Mouse (Mus musculus): ENCODE data around the gene C2cd2. TPM values are rescaled to one million over a fixed set of nuclear protein-coding genes. Genes with fewer than 3 reads are reported as not detected.
A peak's percentile ranks its signal among the peaks of the same experiment; 100 is the strongest.
"Not testable (repeated sequence)": the region's sequence is repeated elsewhere in the genome, so short reads cannot be mapped to it uniquely, and the experiment has no call there.

C2cd2 gene
- 11.4 and 12.3 TPM in 2 replicates for polyA plus RNA-seq (2012; rRNA removed)

- Histone ChIP-seq H3K27me3 (ENCODE audit: control insufficient read depth, insufficient read depth, low read length) (no peaks in the 10 kb centered on the region), H3K36me3 (ENCODE audit: control insufficient read depth, insufficient read depth, low read length) (no peaks in the 10 kb centered on the region), H3K4me1 (ENCODE audit: control insufficient read depth, insufficient read depth, low read length) (peaks cover 6% of the 10 kb centered on the region), H3K4me3 (ENCODE audit: control insufficient read depth, low read depth, low read length) (peak within 1 kb of the TSS; percentile 98), H3K27ac (ENCODE audit: control insufficient read depth, insufficient read depth, low read depth, low read length) (peak within 1 kb of the TSS; percentile 99)
- TF ChIP-seq CTCF (IDR thresholded peaks at IDR 0.05; ENCODE audit: control insufficient read depth, insufficient read depth, insufficient replicate concordance, low read depth, low read length) (peak; percentile 20; the same call in 1 of the 2 replicates), POLR2A (IDR thresholded peaks at IDR 0.05; ENCODE audit: control insufficient read depth, low read depth, low read length) (peak; percentile 60)
Measured at GRCm38 (mm10) chr16:97962151-97962948, at the start of gene C2cd2, which contains the start of gene Zbtb21. Gene C2cd2 (minus strand): TSS chr16:97962598. Gene Zbtb21 (minus strand): TSS chr16:97962622.

- H3K4me1 ChIP-seq (ENCODE audit: control insufficient read depth, insufficient read depth, low read length); H3K27me3 ChIP-seq (ENCODE audit: control insufficient read depth, insufficient read depth, low read length); H3K36me3 ChIP-seq (ENCODE audit: control insufficient read depth, insufficient read depth, low read length): not testable (repeated sequence)
- Histone ChIP-seq H3K4me3 (ENCODE audit: control insufficient read depth, low read depth, low read length) (peak overlapping the region; percentile 86), H3K27ac (ENCODE audit: control insufficient read depth, insufficient read depth, low read depth, low read length) (0 out of 2 replicates have a peak overlapping the region, but pooled peaks have one; percentile 36)
Measured at GRCm38 (mm10) chr16:97997383-97997731, 35.0 kb upstream of the C2cd2 start.

- Histone ChIP-seq H3K4me3 (ENCODE audit: control insufficient read depth, low read depth, low read length) (peak within 1 kb of the TSS; percentile 86), H3K36me3 (ENCODE audit: control insufficient read depth, insufficient read depth, low read length) (no peaks in the 10 kb centered on the region), H3K27ac (ENCODE audit: control insufficient read depth, insufficient read depth, low read depth, low read length) (peak within 1 kb of the TSS; percentile 82), H3K4me1 (ENCODE audit: control insufficient read depth, insufficient read depth, low read length) (peaks cover 6% of the 10 kb centered on the region), H3K27me3 (ENCODE audit: control insufficient read depth, insufficient read depth, low read length) (no peaks in the 10 kb centered on the region)
- TF ChIP-seq CTCF (IDR thresholded peaks at IDR 0.05; ENCODE audit: control insufficient read depth, insufficient read depth, insufficient replicate concordance, low read depth, low read length): no peak
- no peak; the same call in 1 of the 2 replicates for TF ChIP-seq POLR2A (IDR thresholded peaks at IDR 0.05; ENCODE audit: control insufficient read depth, low read depth, low read length)
Measured at GRCm38 (mm10) chr16:97996616-97997382, 34.4 kb upstream of the C2cd2 start, which contains the start of gene B230307C23Rik. Gene B230307C23Rik (plus strand): TSS chr16:97997315.

DNA sequence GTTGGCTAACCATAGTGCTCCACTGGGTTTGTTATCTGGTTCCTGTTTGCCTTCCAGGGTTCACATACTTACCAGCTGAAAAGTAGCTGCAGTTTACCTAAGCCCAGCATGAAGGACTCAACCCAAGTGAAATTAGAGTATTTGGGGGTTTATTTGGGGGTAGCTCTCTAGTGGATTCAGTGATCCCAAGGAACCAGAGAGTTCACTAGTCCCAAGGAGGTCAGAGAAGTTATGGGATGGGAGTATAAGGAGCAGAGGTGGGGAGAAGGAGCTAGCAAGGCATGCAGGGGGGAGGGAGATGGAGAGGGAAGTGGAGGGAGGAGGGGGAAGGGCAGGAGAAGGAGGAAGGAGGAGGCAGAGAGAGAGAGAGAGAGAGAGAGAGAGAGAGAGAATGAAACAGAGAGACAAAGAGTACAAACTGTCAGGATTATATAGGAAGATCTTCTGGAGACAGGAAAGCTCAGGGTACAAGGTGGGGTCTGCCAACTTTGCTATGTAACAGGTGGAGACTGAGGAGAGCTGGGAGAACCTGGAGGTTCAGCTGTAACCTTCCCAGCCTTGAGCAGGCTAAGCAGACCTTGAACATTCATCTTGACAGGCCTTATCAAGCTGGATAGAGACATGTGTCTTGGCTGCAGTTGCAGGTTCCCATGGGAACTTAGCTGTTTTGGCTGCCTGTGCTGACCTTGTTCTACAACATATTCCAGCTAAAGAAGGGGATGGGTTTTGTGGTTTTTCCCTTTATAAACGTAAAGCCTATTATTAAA is 33.6 kb upstream of the C2cd2 start:
- Histone ChIP-seq H3K4me1 (ENCODE audit: control insufficient read depth, insufficient read depth, low read length) (peaks cover 6% of the 10 kb centered on the region), H3K36me3 (ENCODE audit: control insufficient read depth, insufficient read depth, low read length) (no peaks in the 10 kb centered on the region), H3K27me3 (ENCODE audit: control insufficient read depth, insufficient read depth, low read length) (no peaks in the 10 kb centered on the region), H3K27ac (ENCODE audit: control insufficient read depth, insufficient read depth, low read depth, low read length) (peak overlapping the region; percentile 82), H3K4me3 (ENCODE audit: control insufficient read depth, low read depth, low read length) (no peak overlapping the region)
- no peak for TF ChIP-seq CTCF (IDR thresholded peaks at IDR 0.05; ENCODE audit: control insufficient read depth, insufficient read depth, insufficient replicate concordance, low read depth, low read length)
- TF ChIP-seq POLR2A (IDR thresholded peaks at IDR 0.05; ENCODE audit: control insufficient read depth, low read depth, low read length): no peak

DNA sequence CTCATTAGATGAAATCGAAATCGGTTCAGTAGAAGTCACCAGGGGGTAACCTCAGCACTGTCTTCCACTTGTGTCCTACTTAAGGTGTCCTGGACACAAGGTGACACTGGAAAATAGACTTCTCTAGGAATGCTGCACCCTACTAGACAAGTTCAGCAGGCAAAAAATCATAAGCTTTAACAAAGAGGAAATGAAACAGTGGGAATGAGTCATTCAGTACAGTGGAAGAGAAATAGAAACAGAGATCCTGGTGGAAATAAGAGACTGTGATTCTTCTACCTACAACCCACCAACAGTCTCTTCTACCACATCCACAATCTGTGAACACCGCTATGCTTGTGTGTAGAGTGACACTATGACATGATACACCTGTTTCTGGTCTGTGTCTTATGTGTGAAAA is 30.1 kb upstream of the C2cd2 start:
- H3K4me1 ChIP-seq (ENCODE audit: control insufficient read depth, insufficient read depth, low read length); H3K4me3 ChIP-seq (ENCODE audit: control insufficient read depth, low read depth, low read length); H3K27me3 ChIP-seq (ENCODE audit: control insufficient read depth, insufficient read depth, low read length); H3K36me3 ChIP-seq (ENCODE audit: control insufficient read depth, insufficient read depth, low read length); H3K27ac ChIP-seq (ENCODE audit: control insufficient read depth, insufficient read depth, low read depth, low read length): not testable (repeated sequence)

DNA sequence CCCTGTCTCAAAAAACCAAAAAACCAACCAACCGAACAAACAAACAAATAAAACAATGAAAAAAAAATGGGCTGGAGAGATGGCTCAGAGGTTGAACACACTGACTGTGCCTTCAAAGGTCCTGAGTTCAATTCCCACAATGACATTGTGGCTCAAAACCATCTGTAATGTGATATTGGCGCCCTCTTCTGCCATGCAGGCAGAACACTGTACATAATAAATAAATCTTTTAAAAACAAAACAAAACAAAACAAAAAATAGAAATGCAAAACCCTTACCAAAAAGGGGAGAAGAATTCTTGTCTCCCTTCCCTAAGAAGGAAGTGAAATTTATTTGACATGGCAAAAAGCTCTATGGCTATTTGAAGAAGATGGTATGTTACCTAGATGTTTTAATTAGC is 29.1 kb upstream of the C2cd2 start:
- no peak overlapping the region for H3K4me3 ChIP-seq (ENCODE audit: control insufficient read depth, low read depth, low read length)
- no peak for TF ChIP-seq POLR2A (IDR thresholded peaks at IDR 0.05; ENCODE audit: control insufficient read depth, low read depth, low read length)
- no peak for TF ChIP-seq CTCF (IDR thresholded peaks at IDR 0.05; ENCODE audit: control insufficient read depth, insufficient read depth, insufficient replicate concordance, low read depth, low read length)
- H3K4me1 ChIP-seq (ENCODE audit: control insufficient read depth, insufficient read depth, low read length): peaks cover under 1% of the 10 kb centered on the region; the same call in 1 of the 2 replicates
- no peaks in the 10 kb centered on the region for H3K36me3 ChIP-seq (ENCODE audit: control insufficient read depth, insufficient read depth, low read length)
- H3K27me3 ChIP-seq (ENCODE audit: control insufficient read depth, insufficient read depth, low read length): no peaks in the 10 kb centered on the region
- H3K27ac ChIP-seq (ENCODE audit: control insufficient read depth, insufficient read depth, low read depth, low read length): no peak overlapping the region

- H3K27ac ChIP-seq (ENCODE audit: control insufficient read depth, insufficient read depth, low read depth, low read length): no peak overlapping the region
- no peaks in the 10 kb centered on the region for H3K36me3 ChIP-seq (ENCODE audit: control insufficient read depth, insufficient read depth, low read length)
- H3K27me3 ChIP-seq (ENCODE audit: control insufficient read depth, insufficient read depth, low read length): no peaks in the 10 kb centered on the region
- TF ChIP-seq CTCF (IDR thresholded peaks at IDR 0.05; ENCODE audit: control insufficient read depth, insufficient read depth, insufficient replicate concordance, low read depth, low read length): no peak
- no peak for TF ChIP-seq POLR2A (IDR thresholded peaks at IDR 0.05; ENCODE audit: control insufficient read depth, low read depth, low read length)
- H3K4me3 ChIP-seq (ENCODE audit: control insufficient read depth, low read depth, low read length): no peak overlapping the region
- H3K4me1 ChIP-seq (ENCODE audit: control insufficient read depth, insufficient read depth, low read length): no peaks in the 10 kb centered on the region
Measured at GRCm38 (mm10) chr16:97984589-97984988, 22.2 kb upstream of the C2cd2 start.
